Mouse (Mus musculus): ENCODE data around the gene Rbbp5. TPM values are rescaled to one million over a fixed set of nuclear protein-coding genes. Genes with fewer than 3 reads are reported as not detected.

Rbbp5 gene
- total RNA-seq, 2 experiments from 2014 or later, result 64.0 to 71.1 TPM

DNA sequence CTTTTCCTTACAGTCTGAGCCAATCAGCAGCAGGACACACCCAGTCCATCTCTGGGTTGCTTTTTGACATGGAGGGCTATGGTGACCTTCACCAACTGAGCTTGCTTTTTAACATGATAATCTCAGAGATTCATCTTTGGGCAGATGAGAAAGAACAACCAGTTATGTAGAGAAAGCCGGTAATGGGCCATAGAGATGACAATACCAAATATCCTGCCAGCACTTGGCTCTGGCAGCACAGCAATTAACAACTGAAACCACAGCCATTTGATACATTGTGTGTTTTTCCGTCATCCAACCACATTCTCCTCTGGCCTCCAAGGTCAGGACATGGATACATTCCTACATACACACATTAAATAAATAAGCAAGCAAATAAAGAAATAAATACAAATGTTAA is 6.1 kb upstream of the Rbbp5 start:
- no peak overlapping the region for H3K4me3 ChIP-seq
- no peak for TF ChIP-seq CTCF (conservative IDR thresholded peaks at IDR 0.05)

GRCm38 (mm10) chr1:132471499-132471898 is 5.7 kb upstream of the Rbbp5 start:
- DNase-seq (ENCODE audit: low spot score in 2 of 2), result no peak
- Histone ChIP-seq H3K27ac (no peak overlapping the region), H3K4me3 (no peak overlapping the region)
- no peak for TF ChIP-seq CTCF (conservative IDR thresholded peaks at IDR 0.05)

More for the DNA sequence above, 6.1 kb upstream of the Rbbp5 start:
- H3K27ac ChIP-seq, result no peak overlapping the region
- DNase-seq (ENCODE audit: low spot score in 2 of 2), result no peak

- Histone ChIP-seq H3K27ac (no peak overlapping the region), H3K4me3 (no peak overlapping the region)
- no peak for DNase-seq (ENCODE audit: low spot score in 2 of 2)
- TF ChIP-seq CTCF (conservative IDR thresholded peaks at IDR 0.05), result peak; percentile 63
These were observed 4.6 kb upstream of the Rbbp5 start for GRCm38 (mm10) chr1:132472537-132472936.

DNA sequence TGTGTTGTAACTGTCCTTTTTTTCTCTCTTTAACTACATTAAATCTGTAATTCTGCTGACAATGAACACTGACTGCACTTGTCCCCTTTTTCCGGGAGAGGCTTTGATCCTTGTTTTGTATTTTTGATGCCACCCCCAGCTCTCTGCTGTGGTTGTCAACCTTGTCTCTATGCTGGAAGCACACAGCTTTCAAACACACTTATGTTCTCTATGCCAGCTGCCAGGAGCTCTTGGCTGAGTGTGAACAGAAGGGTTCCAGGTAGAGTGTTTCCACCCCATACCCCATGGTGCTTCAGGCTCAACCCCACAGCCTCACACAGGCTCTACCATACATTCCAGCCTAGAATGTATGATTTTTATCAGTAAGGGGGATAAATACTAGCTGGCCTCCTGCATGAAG is 2.7 kb upstream of the Rbbp5 start:
- no peak for TF ChIP-seq CTCF (conservative IDR thresholded peaks at IDR 0.05)
- no peak overlapping the region for H3K4me3 ChIP-seq
- peak overlapping the region; percentile 81 for H3K27ac ChIP-seq
- DNase-seq (ENCODE audit: low spot score in 2 of 2), result peak; percentile 26 to 46

- no peak for DNase-seq (ENCODE audit: low spot score in 2 of 2)
- no peak for TF ChIP-seq CTCF (conservative IDR thresholded peaks at IDR 0.05)
- H3K27ac ChIP-seq, result peak overlapping the region; percentile 99
- H3K4me3 ChIP-seq, result peak overlapping the region; percentile 91
These were observed 614 bp upstream of the Rbbp5 start for GRCm38 (mm10) chr1:132476575-132476927.

DNA sequence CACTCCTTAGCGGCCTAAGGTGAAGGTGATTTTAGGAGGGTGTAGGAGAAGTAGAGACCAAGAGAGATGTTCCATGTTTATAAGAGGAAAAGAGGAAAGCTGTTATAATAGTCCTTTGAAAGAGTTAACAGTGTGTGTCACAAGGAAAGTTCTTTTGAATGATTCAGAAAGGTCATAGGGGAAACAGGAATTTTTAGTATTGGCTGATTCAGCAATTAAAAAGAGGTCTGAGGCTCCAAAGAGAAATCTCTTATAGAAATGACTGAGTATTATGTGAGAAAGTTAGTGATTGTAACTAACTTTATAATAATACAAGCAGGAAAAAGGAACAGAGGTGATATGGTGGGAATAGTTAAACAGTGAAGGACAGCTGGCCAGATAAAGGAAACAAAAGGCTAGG is 2.3 kb downstream of the Rbbp5 start:
- no peak for TF ChIP-seq CTCF (conservative IDR thresholded peaks at IDR 0.05)
- H3K27ac ChIP-seq, result no peak overlapping the region

DNA sequence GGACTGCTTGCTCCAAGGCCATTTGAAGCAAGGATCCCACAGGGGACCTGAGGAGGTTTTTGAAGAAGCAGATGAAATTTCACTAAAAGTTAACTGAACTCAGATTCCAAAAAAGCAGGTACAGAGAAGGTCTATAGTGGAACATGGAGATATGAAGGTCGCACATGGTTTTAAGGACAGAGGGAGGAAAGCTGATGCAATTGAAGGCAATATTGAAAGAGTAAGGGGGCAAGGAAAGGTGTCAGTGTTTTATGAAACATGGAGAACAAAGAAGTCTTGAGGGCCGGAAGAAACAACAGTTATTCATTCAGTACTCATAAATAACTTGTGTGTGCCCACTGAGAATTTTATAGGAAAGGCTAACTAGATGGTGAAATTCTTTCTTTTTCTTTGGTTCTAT is 4.5 kb downstream of the Rbbp5 start:
- DNase-seq (ENCODE audit: low spot score in 2 of 2), result no peak
- Histone ChIP-seq H3K27ac (no peak overlapping the region), H3K4me3 (no peak overlapping the region)
- TF ChIP-seq CTCF (conservative IDR thresholded peaks at IDR 0.05), result no peak

More for the DNA sequence above, 2.3 kb downstream of the Rbbp5 start:
- DNase-seq (ENCODE audit: low spot score in 2 of 2), result no peak
- H3K4me3 ChIP-seq, result no peak overlapping the region

DNA sequence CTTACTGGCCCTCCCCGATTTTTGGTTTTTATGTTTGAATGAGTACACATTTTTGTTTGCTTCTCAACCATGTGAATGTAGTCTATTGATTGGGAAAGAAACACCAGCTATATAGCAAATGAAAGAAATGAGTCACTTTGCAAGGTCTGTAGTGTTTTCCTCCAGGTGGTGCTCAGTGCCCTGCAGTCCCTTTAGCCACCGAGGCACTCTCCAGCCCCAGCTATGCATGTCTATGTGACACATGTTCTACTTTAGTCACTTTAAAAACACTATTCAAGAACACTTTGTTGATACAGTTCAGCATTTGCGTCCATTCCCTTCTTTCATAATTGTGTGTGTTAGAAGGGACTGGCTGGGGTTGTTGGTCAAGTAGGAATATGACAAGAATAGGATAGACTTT is 6.1 kb downstream of the Rbbp5 start:
- no peak for DNase-seq (ENCODE audit: low spot score in 2 of 2)
- Histone ChIP-seq H3K4me3 (no peak overlapping the region), H3K27ac (no peak overlapping the region)
- TF ChIP-seq CTCF (conservative IDR thresholded peaks at IDR 0.05), result no peak

DNA sequence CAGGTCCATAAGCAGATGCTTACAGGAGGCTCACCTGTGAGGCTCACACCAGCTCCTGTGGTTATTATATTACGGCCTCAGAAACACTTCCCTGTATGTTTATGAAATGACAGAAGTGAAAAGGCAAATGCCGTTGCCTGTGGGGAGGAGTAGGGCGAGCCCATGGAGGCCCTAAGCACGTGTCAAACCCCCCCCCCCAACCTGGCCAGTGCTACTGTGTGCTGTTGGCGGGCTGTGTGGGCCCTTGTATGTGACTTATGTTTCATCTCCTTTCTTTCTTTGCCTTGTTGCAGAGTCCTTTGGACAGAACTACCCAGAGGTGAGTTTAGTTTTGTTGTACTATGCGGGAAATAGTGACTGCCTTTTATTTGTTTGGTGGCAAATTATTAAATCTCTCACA is 6.6 kb downstream of the Rbbp5 start:
- no peak for DNase-seq (ENCODE audit: low spot score in 2 of 2)
- no peak overlapping the region for H3K27ac ChIP-seq
- no peak overlapping the region for H3K4me3 ChIP-seq
- no peak for TF ChIP-seq CTCF (conservative IDR thresholded peaks at IDR 0.05)

DNA sequence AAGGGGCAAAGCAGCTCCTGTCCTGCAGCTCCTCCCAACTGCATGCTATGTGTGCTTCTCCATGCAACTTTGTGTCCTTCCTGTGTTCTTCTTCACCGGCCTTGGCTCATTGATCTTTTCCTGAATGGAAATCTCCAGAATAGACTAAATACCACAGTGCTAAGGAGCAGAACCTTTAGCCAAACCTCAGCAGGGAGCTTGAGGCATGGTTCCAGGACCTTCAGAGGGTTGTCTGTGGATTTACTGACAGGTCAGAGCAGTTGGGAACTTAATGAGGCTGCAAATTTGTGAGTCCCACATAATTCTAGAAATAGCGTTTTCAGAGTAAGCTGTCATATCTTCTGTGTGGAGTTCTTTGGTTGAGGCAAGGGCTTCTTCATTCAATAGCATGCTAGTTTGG is 23.4 kb downstream of the Rbbp5 start:
- H3K4me3 ChIP-seq, result no peak overlapping the region
- no peak for TF ChIP-seq CTCF (conservative IDR thresholded peaks at IDR 0.05)
- DNase-seq (ENCODE audit: low spot score in 2 of 2), result no peak
- peak overlapping the region; percentile 57; the same call in 1 of the 2 replicates for H3K27ac ChIP-seq

DNA sequence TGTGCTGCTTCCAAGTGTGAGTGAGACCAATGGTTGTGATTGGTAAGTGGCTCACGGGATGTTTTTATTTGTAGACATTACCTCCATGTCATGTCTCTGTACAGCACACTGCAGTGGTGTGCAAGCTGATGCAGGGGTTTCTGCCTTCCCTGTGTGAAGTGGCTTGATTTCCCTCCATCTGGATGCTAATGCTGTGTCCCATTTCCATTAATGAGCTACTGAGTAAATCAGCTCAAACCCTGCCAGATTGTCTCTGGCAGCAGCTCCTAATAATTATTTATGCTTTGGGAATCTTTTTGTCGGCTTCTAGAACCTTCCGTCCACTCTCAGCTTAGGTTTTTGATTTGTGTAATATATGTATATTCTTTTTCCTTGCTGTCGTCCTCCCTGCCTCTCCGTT is 28.0 kb downstream of the Rbbp5 start:
- no peak for DNase-seq (ENCODE audit: low spot score in 2 of 2)
- Histone ChIP-seq H3K27ac (peak overlapping the region; percentile 85), H3K4me3 (no peak overlapping the region)
- no peak for TF ChIP-seq CTCF (conservative IDR thresholded peaks at IDR 0.05)

- no peak for DNase-seq (ENCODE audit: low spot score in 2 of 2)
- no peak for TF ChIP-seq CTCF (conservative IDR thresholded peaks at IDR 0.05)
- H3K4me3 ChIP-seq, result no peak within 1 kb of the TSS; the same call in 1 of the 2 replicates
- peak within 1 kb of the TSS; percentile 85 for H3K27ac ChIP-seq
These were observed 28.9 kb downstream of the Rbbp5 start, which contains the start of gene Tmem81 for GRCm38 (mm10) chr1:132506058-132506457. Gene Tmem81, plus strand, starts transcription at chr1:132506230.

DNA sequence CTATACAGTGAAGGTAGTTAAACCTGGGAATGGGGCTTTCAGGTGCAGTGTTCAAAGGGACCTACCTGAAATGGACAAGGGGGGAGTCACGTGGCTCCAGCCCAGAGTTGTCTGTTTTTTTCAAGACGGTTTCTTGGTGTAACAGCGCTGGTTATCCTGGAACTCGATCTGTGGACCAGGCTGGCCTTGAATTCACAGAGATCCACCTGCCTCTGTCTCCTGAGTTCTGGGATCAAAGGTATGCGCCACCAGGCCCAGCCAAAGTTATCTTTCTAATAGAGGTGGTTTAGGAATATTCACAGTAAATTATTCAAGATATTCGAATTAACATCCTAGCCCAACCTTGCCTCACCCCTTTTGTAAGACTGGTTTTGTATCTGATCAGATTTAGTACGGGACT is 29.5 kb downstream of the Rbbp5 start:
- Histone ChIP-seq H3K27ac (peak overlapping the region; percentile 85), H3K4me3 (no peak overlapping the region)
- DNase-seq (ENCODE audit: low spot score in 2 of 2), result no peak
- TF ChIP-seq CTCF (conservative IDR thresholded peaks at IDR 0.05), result no peak

DNA sequence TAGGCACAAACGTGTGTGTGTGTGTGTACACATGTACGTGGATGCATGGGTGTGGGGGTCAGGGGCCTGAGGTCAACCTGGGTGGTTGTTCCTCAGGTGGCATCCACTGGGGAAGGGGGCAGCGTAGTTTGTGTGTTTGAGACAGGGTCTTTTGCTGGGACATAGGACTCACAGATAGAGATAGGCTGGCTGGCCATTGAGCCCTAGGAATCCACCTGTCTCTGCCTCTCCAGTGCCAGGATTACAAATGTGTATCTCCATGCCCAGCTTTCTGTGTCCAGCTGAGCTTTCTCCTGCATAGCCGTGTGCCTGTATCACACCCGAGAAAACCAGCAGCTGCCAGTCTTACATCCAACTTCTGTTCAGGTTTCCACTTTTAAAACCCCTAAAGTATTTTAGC is 32.6 kb downstream of the Rbbp5 start:
- Histone ChIP-seq H3K4me3 (no peak overlapping the region), H3K27ac (no peak overlapping the region)
- TF ChIP-seq CTCF (conservative IDR thresholded peaks at IDR 0.05), result no peak
- DNase-seq (ENCODE audit: low spot score in 2 of 2), result no peak

GRCm38 (mm10) chr1:132511521-132511920 is 34.4 kb downstream of the Rbbp5 start:
- no peak for TF ChIP-seq CTCF (conservative IDR thresholded peaks at IDR 0.05)
- Histone ChIP-seq H3K4me3 (no peak overlapping the region), H3K27ac (no peak overlapping the region)
- DNase-seq (ENCODE audit: low spot score in 2 of 2), result no peak
